Mouse (Mus musculus): Measurements from ENCODE around the gene Nostrin.

Gene Nostrin

GRCm38 (mm10) chr2:69135661-69136576 is at the start of gene Nostrin:
Gene Nostrin (plus strand): TSS chr2:69135800.
- peak; percentile 56 for DNase-seq

- no peak for DNase-seq
Measured at GRCm38 (mm10) chr2:69086505-69087260, 48.9 kb upstream of the Nostrin start.

GRCm38 (mm10) chr2:69095836-69096235 is 39.8 kb upstream of the Nostrin start:
- no peak for DNase-seq

- no peak for DNase-seq
Measured at GRCm38 (mm10) chr2:69096821-69097220, 38.8 kb upstream of the Nostrin start.

GRCm38 (mm10) chr2:69097526-69097925 is 38.1 kb upstream of the Nostrin start:
- DNase-seq = no peak

- DNase-seq = no peak
Measured at GRCm38 (mm10) chr2:69098701-69099100, 36.9 kb upstream of the Nostrin start.

- no peak for DNase-seq
Measured at GRCm38 (mm10) chr2:69099147-69099546, 36.5 kb upstream of the Nostrin start.

- peak; percentile 55 for DNase-seq
Measured at GRCm38 (mm10) chr2:69100706-69101105, 34.9 kb upstream of the Nostrin start.

GRCm38 (mm10) chr2:69103526-69103925 is 32.1 kb upstream of the Nostrin start:
- no peak for DNase-seq

- DNase-seq = no peak
Measured at GRCm38 (mm10) chr2:69104511-69105145, 31.0 kb upstream of the Nostrin start.

GRCm38 (mm10) chr2:69109246-69109645 is 26.4 kb upstream of the Nostrin start:
- DNase-seq = no peak

GRCm38 (mm10) chr2:69109710-69110109 is 25.9 kb upstream of the Nostrin start:
- DNase-seq = no peak

GRCm38 (mm10) chr2:69112609-69113008 is 23.0 kb upstream of the Nostrin start:
- DNase-seq = peak; percentile 19

GRCm38 (mm10) chr2:69113829-69114547 is 21.6 kb upstream of the Nostrin start:
- DNase-seq = peak; percentile 47

GRCm38 (mm10) chr2:69115921-69116320 is 19.7 kb upstream of the Nostrin start:
- DNase-seq = no peak

- no peak for DNase-seq
Measured at GRCm38 (mm10) chr2:69116767-69117166, 18.8 kb upstream of the Nostrin start.

GRCm38 (mm10) chr2:69118994-69119393 is 16.6 kb upstream of the Nostrin start:
- DNase-seq = no peak

GRCm38 (mm10) chr2:69119718-69120117 is 15.9 kb upstream of the Nostrin start:
- DNase-seq = no peak

GRCm38 (mm10) chr2:69121681-69122080 is 13.9 kb upstream of the Nostrin start:
- DNase-seq = no peak

GRCm38 (mm10) chr2:69125425-69125824 is 10.2 kb upstream of the Nostrin start:
- DNase-seq = no peak

GRCm38 (mm10) chr2:69128321-69128720 is 7.3 kb upstream of the Nostrin start:
- DNase-seq = no peak

- no peak for DNase-seq
Measured at GRCm38 (mm10) chr2:69128921-69129395, 6.6 kb upstream of the Nostrin start.

Data from lung, postnatal 14 days (tissue).